22 mouse cellular contexts compared by ENCODE assay signal in genomic region chr3:154971626-154972025, GRCm38 (mm10).
DNase-seq lines count a peak whose midpoint lies in the region; ATAC-seq and TF ChIP-seq lines count a peak whose summit lies in the region.
"Had no signal": no experiment of that assay in that cellular context is flagged by ENCODE, and none has a peak within 500 bp of the region (broad histone marks: within the 10 kb centered on the region; RNA-seq: fewer than 3 reads in every experiment).

No protein-coding gene starts in this region.

- H3K27me3 ChIP-seq in liver, adult 2 months (ENCODE audit: control insufficient read depth, insufficient read depth, low read length): no peaks in the 10 kb centered on the region
- no peaks in the 10 kb centered on the region for H3K27me3 ChIP-seq in liver, postnatal 0 days (ENCODE audit: insufficient read depth, low read length)
- no peaks in the 10 kb centered on the region for H3K27me3 ChIP-seq in midbrain, embryonic 11.5 days (ENCODE audit: control insufficient read depth, insufficient read depth, low read length)
- no peaks in the 10 kb centered on the region for H3K27me3 ChIP-seq in midbrain, embryonic 16.5 days (ENCODE audit: control insufficient read depth, insufficient read depth, low read depth, low read length)
- H3K27me3 ChIP-seq: CH12.LX, Patski had no signal

- no peaks in the 10 kb centered on the region for H3K4me1 ChIP-seq in liver, adult 2 months (ENCODE audit: control insufficient read depth, insufficient read depth, low read length)
- H3K4me1 ChIP-seq in liver, postnatal 0 days (ENCODE audit: insufficient read depth): no peaks in the 10 kb centered on the region
- no peaks in the 10 kb centered on the region; the same call in 1 of the 2 replicates for H3K4me1 ChIP-seq in midbrain, embryonic 11.5 days (ENCODE audit: control insufficient read depth, insufficient read depth, low read length)
- no peaks in the 10 kb centered on the region for H3K4me1 ChIP-seq in midbrain, embryonic 16.5 days (ENCODE audit: control insufficient read depth, insufficient read depth, low read length)

- H3K9ac ChIP-seq in liver, adult 2 months (ENCODE audit: low read depth, low read length): no peak overlapping the region
- no peak overlapping the region for H3K9ac ChIP-seq in liver, postnatal 0 days (replicated peaks)
- no peak overlapping the region for H3K9ac ChIP-seq in midbrain, embryonic 11.5 days (ENCODE audit: low read length)
- H3K9ac ChIP-seq in midbrain, embryonic 16.5 days (ENCODE audit: low read depth, low read length): no peak overlapping the region

- no peak for ATAC-seq in liver, postnatal 0 days
- ATAC-seq in midbrain, embryonic 11.5 days (ENCODE audit: low FRiP score): no peak
- ATAC-seq in midbrain, embryonic 16.5 days: no peak
- ATAC-seq in monocyte, adult 5-6 weeks (replicated peaks; ENCODE audit: insufficient number of reproducible peaks, low FRiP score, low TSS enrichment, poor library complexity, severe bottlenecking): no peak
- ATAC-seq: activated CD4-positive, CD25-positive, alpha-beta regulatory T cell, adult 4 months; CD4-positive, CD25-positive, alpha-beta regulatory T cell, adult 4 months; Patski had no signal

- no peak overlapping the region for H3K27ac ChIP-seq in liver, adult 2 months (replicated peaks; ENCODE audit: insufficient read depth, low read depth, low read length)
- no peak overlapping the region for H3K27ac ChIP-seq in liver, postnatal 0 days (ENCODE audit: low read depth)
- no peak overlapping the region for H3K27ac ChIP-seq in midbrain, embryonic 11.5 days (ENCODE audit: low read depth, low read length)
- H3K27ac ChIP-seq in midbrain, embryonic 16.5 days (ENCODE audit: low read length): no peak overlapping the region

- no peaks in the 10 kb centered on the region for H3K36me3 ChIP-seq in liver, adult 2 months (ENCODE audit: control insufficient read depth, insufficient read depth, low read length)
- no peaks in the 10 kb centered on the region for H3K36me3 ChIP-seq in liver, postnatal 0 days (replicated peaks; ENCODE audit: insufficient read depth, low read length)
- H3K36me3 ChIP-seq in midbrain, embryonic 11.5 days (ENCODE audit: control insufficient read depth, insufficient read depth, low read length): no peaks in the 10 kb centered on the region
- H3K36me3 ChIP-seq in midbrain, embryonic 16.5 days (ENCODE audit: control insufficient read depth, insufficient read depth, low read length): no peaks in the 10 kb centered on the region
- H3K36me3 ChIP-seq: G1E had no signal

- no peaks in the 10 kb centered on the region for H3K79me2 ChIP-seq in liver, adult 2 months (ENCODE audit: control insufficient read depth, insufficient read depth, low read length)

- H3K4me2 ChIP-seq in liver, postnatal 0 days (ENCODE audit: low read depth, low read length): no peak overlapping the region
- no peak overlapping the region for H3K4me2 ChIP-seq in midbrain, embryonic 11.5 days
- H3K4me2 ChIP-seq in midbrain, embryonic 16.5 days (ENCODE audit: low read length): no peak overlapping the region

- no peak for TF ChIP-seq POLR2A in liver, adult 2 months (IDR thresholded peaks at IDR 0.05; ENCODE audit: extremely low read depth, insufficient read depth, low read length)

- peak; percentile 35 for DNase-seq in liver, adult 2 months (ENCODE audit: extremely low read depth, low read depth, low spot score)
- DNase-seq in liver, postnatal 0 days: no peak
- DNase-seq in midbrain, embryonic 11.5 days (ENCODE audit: low spot score, missing footprints): peak; percentile 66
- DNase-seq in adipocyte (ENCODE audit: low spot score): peak; percentile 56
- DNase-seq: adrenal gland, adult 2 months; adrenal gland, adult 8-10 months; adrenal gland, postnatal 10 days; adrenal gland, postnatal 14 days; adrenal gland, postnatal 25 days; adrenal gland, postnatal 36 days; B cell, adult 2 months; cerebellum, adult 11 months; cerebellum, adult 11-12 months; cerebellum, adult 18-20 months; cerebellum, adult 2 months had no signal

- 38% methylated on average over 1 of the region's 1 CpGs for WGBS in liver, adult 2 months
- WGBS in liver, postnatal 0 days (ENCODE audit: insufficient replicate concordance): 47% methylated on average over 1 of the region's 1 CpGs
- 70% methylated on average over 1 of the region's 1 CpGs for WGBS in midbrain, embryonic 11.5 days
- WGBS in midbrain, embryonic 16.5 days: 63% methylated on average over 1 of the region's 1 CpGs

- TF ChIP-seq EP300 in liver, postnatal 0 days (IDR thresholded peaks at IDR 0.05; ENCODE audit: low read depth): no peak

- H3K4me3 ChIP-seq in liver, adult 2 months (ENCODE audit: insufficient read depth, low read depth, low read length): no peak overlapping the region
- no peak overlapping the region for H3K4me3 ChIP-seq in liver, postnatal 0 days (ENCODE audit: low read depth, low read length)
- H3K4me3 ChIP-seq in midbrain, embryonic 11.5 days (ENCODE audit: low read depth, low read length): no peak overlapping the region
- no peak overlapping the region for H3K4me3 ChIP-seq in midbrain, embryonic 16.5 days (ENCODE audit: low read depth, low read length)

- no peak for TF ChIP-seq CTCF in liver, adult 2 months (IDR thresholded peaks at IDR 0.05; ENCODE audit: low read depth, low read length)
- TF ChIP-seq CTCF in liver, postnatal 0 days (IDR thresholded peaks at IDR 0.05; ENCODE audit: low read depth): no peak

- H3K9me3 ChIP-seq in liver, postnatal 0 days (ENCODE audit: low read length): no peaks in the 10 kb centered on the region
- no peaks in the 10 kb centered on the region for H3K9me3 ChIP-seq in midbrain, embryonic 11.5 days (ENCODE audit: control insufficient read depth, low read length)
- no peaks in the 10 kb centered on the region for H3K9me3 ChIP-seq in midbrain, embryonic 16.5 days (replicated peaks; ENCODE audit: control insufficient read depth, low read length, poor library complexity, severe bottlenecking)
